Mouse (Mus musculus) natural killer cell, adult 2 months (primary cell): ENCODE data around the gene Hes2.

ENCODE experiments used
- DNase-seq, 2 experiments: peaks; one replicate each; pipeline ENCODE4 v3.0.0; 2022; ENCODE audit warnings: low spot score in 2 of 2

Gene Hes2

DNA sequence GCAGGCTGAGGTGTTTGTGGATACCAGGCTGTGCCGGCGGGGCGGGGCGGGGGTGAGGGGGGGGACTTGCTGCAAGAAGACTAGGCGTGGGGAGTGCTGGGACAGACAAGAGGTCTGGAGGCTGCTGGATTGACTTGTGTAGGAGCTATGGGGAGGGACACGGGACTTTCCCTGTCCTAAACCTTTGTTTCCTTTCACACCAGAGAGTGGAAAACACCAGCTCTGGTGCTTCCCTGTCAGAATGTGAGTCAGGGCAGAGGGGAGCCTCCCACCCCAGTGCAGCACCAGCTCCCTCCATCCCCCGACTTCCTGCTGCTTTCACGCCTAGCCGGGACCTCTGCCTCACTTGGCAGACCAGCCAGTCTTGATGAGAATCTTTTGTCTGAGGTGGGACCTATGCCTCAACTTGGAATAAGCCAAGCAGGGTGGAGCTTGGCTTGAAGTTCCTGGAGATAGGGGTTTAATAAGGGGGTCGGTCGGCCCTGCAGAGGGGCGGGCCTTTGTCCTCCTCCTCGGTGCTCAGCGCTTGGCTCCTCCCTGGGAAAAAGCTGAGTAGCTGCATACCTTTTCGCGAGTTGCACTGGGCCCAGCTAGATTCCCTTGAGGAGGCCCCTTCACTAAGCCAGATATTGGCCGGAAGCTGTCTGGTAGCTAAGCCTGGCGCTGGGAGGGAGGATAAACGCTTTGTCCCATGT, 27.0 kb downstream of the Hes2 start:
- DNase-seq: peak; percentile 51 to 72

GRCm38 (mm10) chr4:152186205-152187082, 27.8 kb downstream of the Hes2 start:
- peak; percentile 32 for DNase-seq

DNA sequence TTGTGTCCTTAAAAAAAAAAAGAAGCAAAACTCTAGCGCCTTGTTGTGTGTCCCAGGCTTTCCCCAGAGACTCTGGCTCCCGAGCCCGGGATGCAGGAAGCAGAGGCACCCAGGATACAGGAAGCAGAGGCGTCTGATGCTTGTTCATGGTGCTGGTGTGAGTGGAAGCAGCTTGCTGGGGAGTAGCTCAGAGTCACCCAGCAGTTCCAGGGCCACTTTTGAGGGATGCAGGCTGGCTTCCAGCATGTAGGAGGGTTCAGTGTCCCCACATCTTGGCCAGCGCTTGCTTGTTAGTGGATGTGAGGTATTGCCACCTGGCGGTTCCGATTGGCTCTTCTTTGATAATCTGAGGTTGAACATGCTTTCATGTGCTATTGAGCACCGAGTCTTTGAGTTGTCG, 28.5 kb downstream of the Hes2 start:
- no peak for DNase-seq

DNA sequence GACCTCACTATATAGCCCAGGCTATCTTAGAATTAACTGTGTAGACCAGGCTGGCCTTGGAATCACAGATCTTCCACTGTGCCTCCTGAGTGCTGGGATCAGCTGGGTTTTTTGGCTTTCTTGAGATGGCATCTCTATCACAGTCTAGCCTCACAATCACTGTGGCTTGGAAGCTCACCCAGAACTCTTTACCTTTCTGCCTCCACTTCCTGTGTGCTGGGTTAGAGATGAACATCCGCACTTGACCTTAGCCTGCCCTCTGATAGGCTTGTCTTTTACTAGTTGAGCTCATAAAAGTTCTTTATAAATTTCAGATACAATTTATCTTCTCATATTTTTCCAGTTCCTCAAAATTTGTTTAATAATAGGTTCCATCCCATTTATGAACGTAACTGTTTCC, 30.0 kb downstream of the Hes2 start:
- no peak for DNase-seq

- no peak for DNase-seq
These were observed 30.4 kb downstream of the Hes2 start for GRCm38 (mm10) chr4:152189071-152189470.

- DNase-seq: no peak
These were observed 31.0 kb downstream of the Hes2 start for GRCm38 (mm10) chr4:152189691-152190090.

GRCm38 (mm10) chr4:152190096-152190653, 31.5 kb downstream of the Hes2 start:
- no peak for DNase-seq

DNA sequence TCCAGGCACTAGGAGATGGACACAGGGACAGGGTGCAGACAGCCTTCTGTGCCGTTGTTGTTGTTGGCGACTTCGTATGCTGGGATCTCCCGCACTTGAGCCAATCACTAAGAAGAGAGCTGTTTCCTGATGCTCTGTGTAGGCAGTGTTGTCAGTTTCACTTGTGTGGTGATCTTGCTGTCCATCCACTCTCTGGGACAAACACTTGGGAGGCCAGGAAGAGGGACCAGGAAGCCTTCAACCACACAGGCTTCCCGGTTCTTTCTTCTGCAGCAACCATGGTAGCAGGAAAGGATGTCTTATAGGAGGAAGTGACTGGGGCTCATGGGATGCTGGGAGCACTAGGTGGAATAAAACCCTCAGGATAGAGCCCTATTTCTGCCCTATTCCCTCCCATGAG, 32.0 kb downstream of the Hes2 start:
- DNase-seq: no peak

DNA sequence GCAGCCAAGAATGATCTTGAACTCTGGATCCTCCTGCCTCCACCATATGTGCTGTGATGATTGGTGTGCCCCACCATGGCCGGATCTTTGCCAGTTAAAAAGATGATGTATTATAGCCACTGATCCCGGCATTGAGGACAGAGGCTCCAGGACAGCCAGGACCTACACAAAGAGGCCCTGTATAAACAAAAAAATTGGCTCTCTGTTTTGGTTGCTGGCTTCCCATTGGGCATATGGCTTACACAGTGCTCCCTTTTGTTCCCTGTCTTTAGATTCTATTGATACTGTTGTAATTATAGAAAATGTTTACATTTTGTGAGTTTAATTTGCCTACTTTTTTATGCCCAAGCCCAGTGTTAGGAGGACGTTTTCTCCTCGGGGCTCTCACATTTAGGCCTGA, 33.9 kb downstream of the Hes2 start:
- DNase-seq: no peak

DNA sequence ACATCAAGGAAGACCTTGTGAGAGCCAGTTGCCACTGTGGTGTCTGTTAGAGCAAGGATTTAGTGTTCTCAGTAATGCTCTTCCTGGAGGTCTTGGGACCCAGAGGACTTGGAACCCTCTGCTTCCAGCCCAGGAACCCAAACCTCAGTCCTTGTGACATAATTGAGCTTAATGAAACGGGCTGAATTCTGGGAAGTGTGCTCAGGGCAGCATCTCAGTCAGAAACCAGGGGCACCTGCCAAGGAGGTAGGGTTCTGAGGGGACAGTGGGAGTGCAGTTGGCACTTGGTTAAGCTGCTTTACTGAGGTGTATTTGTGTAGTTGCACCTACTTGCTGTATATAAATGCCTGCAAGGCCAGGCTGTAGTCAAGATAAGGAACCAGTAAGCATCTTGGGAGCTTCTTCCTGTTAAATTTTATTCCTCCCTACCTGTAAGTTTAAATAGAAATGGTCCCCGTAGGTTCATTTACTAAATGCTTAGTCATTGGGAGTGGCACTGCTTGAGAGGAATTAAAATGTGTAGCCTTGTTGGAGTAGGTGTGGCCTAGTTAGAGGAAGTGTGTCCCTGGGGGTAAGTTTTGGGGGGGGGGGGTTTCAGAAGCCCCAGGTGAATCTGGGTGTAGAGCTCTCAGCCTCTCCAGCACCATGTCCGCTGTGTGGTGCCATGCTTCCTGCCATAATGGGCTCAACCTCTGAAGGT, 36.0 kb downstream of the Hes2 start:
- no peak for DNase-seq

DNA sequence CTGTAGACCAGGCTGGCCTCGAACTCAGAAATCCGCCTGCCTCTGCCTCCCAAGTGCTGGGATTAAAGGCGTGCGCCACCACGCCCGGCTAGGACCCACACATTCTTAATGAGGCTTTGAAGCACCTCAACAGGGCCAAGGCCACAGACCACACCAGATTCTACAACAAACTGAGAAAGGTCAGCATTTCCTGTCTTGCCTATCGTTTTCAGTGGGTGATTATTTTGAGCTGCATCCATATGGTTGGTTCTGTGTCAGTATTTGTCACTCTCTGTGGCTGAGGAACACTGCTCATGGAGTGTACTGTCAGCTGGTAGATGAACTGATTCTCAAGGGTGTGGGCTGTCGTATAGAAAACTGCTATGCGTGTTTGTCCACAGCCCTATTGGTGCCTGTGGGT, 37.6 kb downstream of the Hes2 start:
- DNase-seq: peak; percentile 25 to 57

- peak; percentile 51 to 69 for DNase-seq
These were observed 38.9 kb downstream of the Hes2 start for GRCm38 (mm10) chr4:152197545-152197944.

DNA sequence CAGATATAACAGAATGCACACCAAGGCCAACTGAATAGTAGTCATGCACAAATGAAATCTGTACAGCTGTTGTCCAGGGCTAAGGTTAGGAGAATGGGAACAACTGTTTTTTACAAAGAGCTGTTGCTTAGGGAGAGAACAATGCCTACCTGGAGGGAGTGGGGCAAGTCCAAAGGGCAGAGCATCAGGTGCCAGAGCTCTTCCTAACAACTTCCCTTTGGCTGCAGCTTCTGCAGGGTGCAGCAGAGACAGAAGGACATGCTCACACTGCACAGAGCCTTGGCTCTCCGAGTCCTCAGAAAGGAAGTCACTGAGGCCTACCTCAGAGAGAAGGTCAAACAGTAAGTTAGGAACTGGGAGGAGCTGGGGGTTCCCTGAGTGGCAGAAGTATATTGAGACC, 41.0 kb downstream of the Hes2 start:
- DNase-seq: no peak

- DNase-seq: peak; percentile 30 to 58
These were observed 42.8 kb downstream of the Hes2 start for GRCm38 (mm10) chr4:152201492-152201891.

DNA sequence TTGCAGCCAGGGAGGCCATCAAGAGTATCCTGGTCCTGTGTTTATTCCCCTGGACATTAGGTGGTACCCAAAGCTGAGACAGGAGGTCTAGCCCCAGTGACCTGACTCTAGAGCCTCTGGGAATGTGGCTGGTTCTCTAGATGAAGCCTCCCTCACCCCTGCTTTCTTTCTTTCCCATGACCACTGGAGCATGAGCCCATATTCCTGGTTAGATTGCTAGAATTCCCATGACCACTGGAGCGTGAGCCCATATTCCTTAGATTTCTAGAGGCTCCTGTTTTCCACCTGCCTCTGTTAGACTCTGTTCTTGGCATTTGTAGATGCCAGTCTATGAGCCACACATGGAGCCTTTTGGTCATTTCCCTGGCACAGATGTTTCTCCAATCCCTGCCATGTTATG, 43.8 kb downstream of the Hes2 start:
- no peak for DNase-seq

DNA sequence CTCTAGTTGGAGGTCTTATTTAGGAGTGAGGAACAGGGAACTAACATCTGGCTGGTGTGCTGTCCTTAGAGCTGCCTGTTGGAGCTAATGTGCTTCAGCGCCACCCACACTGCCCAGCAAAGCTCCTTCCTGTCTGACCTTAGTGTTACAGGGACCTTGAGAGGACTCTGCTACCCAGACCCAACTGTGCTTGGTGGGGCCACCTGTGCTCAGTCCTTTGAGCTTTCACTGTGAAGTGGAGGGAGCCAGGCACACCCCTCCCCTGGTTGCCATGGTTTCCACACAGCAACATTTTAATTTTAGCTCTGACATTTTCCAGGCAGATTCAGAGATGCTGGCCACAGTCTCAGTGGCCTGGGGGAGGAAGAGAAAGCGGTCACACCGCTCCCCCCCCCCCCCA, 44.2 kb downstream of the Hes2 start:
- DNase-seq: peak; percentile 21 to 56

- DNase-seq: no peak
These were observed 46.0 kb downstream of the Hes2 start for GRCm38 (mm10) chr4:152204663-152205062.

DNA sequence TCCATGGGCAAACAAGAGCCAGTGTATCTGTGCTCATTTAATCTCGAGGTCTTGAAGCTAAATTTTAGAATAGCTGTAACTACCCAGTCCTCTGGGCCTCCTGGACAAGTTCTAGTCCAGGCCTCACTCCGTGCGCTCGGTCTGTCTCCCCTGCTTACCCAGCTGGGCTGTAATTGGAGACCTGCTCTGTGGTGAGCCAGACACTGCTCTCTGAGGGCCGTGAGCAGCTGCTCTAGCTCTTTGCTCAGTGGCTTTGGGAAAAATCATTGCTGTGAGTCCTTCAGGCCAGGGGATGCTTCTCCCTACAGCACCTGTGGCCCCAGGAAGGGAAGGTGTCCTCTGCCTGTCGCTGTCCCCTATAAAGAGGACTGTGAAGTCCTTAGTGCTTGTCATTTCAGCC, 47.5 kb downstream of the Hes2 start:
- DNase-seq: no peak

GRCm38 (mm10) chr4:152209623-152210022, 51.0 kb downstream of the Hes2 start:
- no peak for DNase-seq
